ENCODE assay signal across 17 mouse cellular contexts in genomic region chr17:65340016-65340415, GRCm38 (mm10).
A peak's percentile ranks its signal among the peaks of the same experiment; 100 is the strongest.
DNase-seq lines count a peak whose midpoint lies in the region; TF ChIP-seq lines count a peak whose summit lies in the region.
"Had no signal": no experiment of that assay in that cellular context is flagged by ENCODE, and none has a peak within 500 bp of the region (broad histone marks: within the 10 kb centered on the region; RNA-seq: fewer than 3 reads in every experiment).

No protein-coding gene starts in this region.

- DNase-seq in heart, adult 18-20 months = peak; percentile 4 to 7
- DNase-seq in heart, postnatal 25 days (ENCODE audit: low spot score) = no peak
- peak; percentile 7 for DNase-seq in liver, adult 2 months (ENCODE audit: extremely low read depth, low read depth, low spot score)
- no peak for DNase-seq in liver
- DNase-seq in lung, postnatal 10 days = peak; percentile 3
- no peak for DNase-seq in lung, adult 18-20 months
- DNase-seq in kidney, adult 8-10 months = no peak
- DNase-seq: adrenal gland, postnatal 14 days; cerebellum, adult 11-12 months; cerebellum, adult 9-10 months; cerebellum, postnatal 36 days; gastrocnemius, postnatal 10 days; heart, postnatal 4 days had no signal

- no peaks in the 10 kb centered on the region for H3K79me2 ChIP-seq in liver, adult 2 months (ENCODE audit: control insufficient read depth, insufficient read depth, low read length)

- intact Hi-C loops in heart, postnatal 25 days (cut with DNase I) = no loop called here

- H3K4me1 ChIP-seq in liver, adult 2 months (ENCODE audit: control insufficient read depth, insufficient read depth, low read length) = no peaks in the 10 kb centered on the region
- H3K4me1 ChIP-seq: forebrain, embryonic 15.5 days; hindbrain, embryonic 12.5 days had no signal

- WGBS in liver, adult 2 months = 70% methylated on average over 4 of the region's 4 CpGs

- H3K36me3 ChIP-seq in liver, adult 2 months (ENCODE audit: control insufficient read depth, insufficient read depth, low read length) = no peaks in the 10 kb centered on the region
- H3K36me3 ChIP-seq: forebrain, embryonic 15.5 days; hindbrain, embryonic 12.5 days had no signal

- H3K4me3 ChIP-seq in liver, adult 2 months (ENCODE audit: insufficient read depth, low read depth, low read length) = no peak overlapping the region
- H3K4me3 ChIP-seq: forebrain, embryonic 15.5 days; hindbrain, embryonic 12.5 days had no signal

- TF ChIP-seq CTCF in liver, adult 2 months (IDR thresholded peaks at IDR 0.05; ENCODE audit: low read depth, low read length) = no peak

- no peaks in the 10 kb centered on the region for H3K27me3 ChIP-seq in liver, adult 2 months (ENCODE audit: control insufficient read depth, insufficient read depth, low read length)
- H3K27me3 ChIP-seq: CH12.LX; forebrain, embryonic 15.5 days; hindbrain, embryonic 12.5 days; Patski had no signal

- H3K9ac ChIP-seq in liver, adult 2 months (ENCODE audit: low read depth, low read length) = no peak overlapping the region
- H3K9ac ChIP-seq: forebrain, embryonic 15.5 days; hindbrain, embryonic 12.5 days had no signal

- no peak for TF ChIP-seq POLR2A in liver, adult 2 months (IDR thresholded peaks at IDR 0.05; ENCODE audit: extremely low read depth, insufficient read depth, low read length)

- no peak overlapping the region for H3K27ac ChIP-seq in liver, adult 2 months (replicated peaks; ENCODE audit: insufficient read depth, low read depth, low read length)
- H3K27ac ChIP-seq: forebrain, embryonic 15.5 days; hindbrain, embryonic 12.5 days had no signal

Comparison
In these comparisons a context has a peak if more than half of its experiments do, and no peak if none do; other contexts are left out.
1. DNase-seq: peak in heart, adult 18-20 months (2 of 2), liver, adult 2 months (single experiment) and lung, postnatal 10 days (single experiment); none in heart, postnatal 25 days (single experiment), liver (single experiment), lung, adult 18-20 months (0 of 2) and kidney, adult 8-10 months (0 of 2).